Mouse (Mus musculus): ENCODE data around the gene Grb10.

- no peak for TF ChIP-seq CTCF (IDR thresholded peaks at IDR 0.05; ENCODE audit: low read depth, low read length)
- TF ChIP-seq TAL1 (conservative IDR thresholded peaks at IDR 0.05; ENCODE audit: low read depth, low read length) = no peak
- no peak for TF ChIP-seq GATA2 (IDR thresholded peaks at IDR 0.05; ENCODE audit: borderline replicate concordance, low read depth, low read length)
- TF ChIP-seq POLR2AphosphoS5 (IDR thresholded peaks at IDR 0.05; ENCODE audit: insufficient replicate concordance, low read depth, low read length) = no peak
- TF ChIP-seq GATA1 (IDR thresholded peaks at IDR 0.05; ENCODE audit: borderline replicate concordance, low read length) = no peak
Observed at GRCm38 (mm10) chr11:11944814-11945213, 93.7 kb downstream of the Grb10 start.
